Mouse (Mus musculus) Muller cell, postnatal 12 days (primary cell): Measurements from ENCODE around the gene Kcnma1.

Source experiments
- DNase-seq: peaks from one replicate; pipeline ENCODE4 v3.0.0-alpha.2; 2015; ENCODE audit errors: inconsistent ontology term

The Kcnma1 gene

DNA sequence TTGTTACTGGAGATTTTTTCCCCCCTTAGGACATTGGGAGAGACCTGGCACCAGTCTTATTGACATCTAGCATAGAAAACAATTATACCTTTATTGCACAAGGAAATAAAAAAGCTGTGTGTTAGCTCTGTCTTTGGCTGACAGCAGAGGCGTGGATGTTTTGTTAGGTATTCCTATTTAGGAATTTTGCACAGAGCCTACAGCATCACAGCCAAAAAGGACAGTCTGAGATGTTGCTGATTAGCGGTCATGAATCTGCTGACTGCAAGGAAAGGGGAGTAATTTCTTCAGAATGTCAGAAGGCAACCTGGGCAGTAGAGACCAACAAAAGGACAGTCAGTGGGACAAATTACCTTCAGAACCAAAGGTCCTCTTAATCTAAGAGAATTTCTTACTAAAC lies 412.2 kb downstream of the Kcnma1 start:
- DNase-seq = no peak

DNA sequence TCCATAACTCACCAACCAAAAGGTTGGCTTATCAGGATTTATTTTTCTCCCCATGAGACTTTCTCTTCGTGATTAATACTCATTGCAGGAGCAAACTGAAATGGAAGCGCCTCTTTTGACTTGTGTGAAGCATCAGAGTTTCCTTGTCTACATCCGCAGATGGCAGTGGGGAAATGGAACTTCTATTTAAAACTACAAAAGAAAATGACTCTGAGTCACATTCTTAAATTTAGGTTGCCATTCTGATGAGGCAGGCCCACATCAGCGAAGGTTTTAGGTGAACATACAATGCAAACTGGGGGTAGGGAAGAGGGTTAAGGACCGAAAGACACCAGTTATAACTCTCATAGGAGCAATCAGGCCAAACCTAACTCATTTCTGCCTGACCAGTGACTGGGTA lies 419.7 kb downstream of the Kcnma1 start:
- DNase-seq = no peak

DNA sequence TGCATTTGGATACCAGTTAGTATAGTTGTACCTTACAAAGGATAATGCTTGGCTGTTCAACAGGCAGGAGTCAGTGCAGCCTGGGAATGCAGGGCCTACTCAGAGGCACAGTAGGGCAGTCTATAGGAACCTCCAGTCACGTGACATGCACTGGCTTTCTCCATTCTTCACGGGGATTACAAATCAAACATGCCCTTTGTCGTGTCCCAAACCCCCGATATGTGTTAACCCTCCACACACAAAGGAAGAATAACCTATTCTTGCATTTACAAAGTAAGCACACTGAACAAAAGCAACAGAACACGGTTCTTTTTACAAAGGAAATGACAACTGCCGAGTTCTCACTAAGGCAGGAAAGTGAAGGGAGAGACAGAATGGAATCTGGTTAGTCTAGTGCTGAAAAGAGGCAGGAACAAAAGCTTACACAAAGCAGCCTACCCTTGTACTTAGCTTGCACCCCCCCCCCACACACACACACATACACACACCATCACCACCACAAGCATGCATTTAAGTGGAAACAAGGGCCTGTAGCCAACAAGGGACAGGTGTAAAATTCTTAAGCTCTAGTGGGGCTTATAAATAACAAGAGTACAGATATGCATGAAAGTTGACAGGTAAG lies 421.4 kb downstream of the Kcnma1 start:
- DNase-seq = no peak

DNA sequence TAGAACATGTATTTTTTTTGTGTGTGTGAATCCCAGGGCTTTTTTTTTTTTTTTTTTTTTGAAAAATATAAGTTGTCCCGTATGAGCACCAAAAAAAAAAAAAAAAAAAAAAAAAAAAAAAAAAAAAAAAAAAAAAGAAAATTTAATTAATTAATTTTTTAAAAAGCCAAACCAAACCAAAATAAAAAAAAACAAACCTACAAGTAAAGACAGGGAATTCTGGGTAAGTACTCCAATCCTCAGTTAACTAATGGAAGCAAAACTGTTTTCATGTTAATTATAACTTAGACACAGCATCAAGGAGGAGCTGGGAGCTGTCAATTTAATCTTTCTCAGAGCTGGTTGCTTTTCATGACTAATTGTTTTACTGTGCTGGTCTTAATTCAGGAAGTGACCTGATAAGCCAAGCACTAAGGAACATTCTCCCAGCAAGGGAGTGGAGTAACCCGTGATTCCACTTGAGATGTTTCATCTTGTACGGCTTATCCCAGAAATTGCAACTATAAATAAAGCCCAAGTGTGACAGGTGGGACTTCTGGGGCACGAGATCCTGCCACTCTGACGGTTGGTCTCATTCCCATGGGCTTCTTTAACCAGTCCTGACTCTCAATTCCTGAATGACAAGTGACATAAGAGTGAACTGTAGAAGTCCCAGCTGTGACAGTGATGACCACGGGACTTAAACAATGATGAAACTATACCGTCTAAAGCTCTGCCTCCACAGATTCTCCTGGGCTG lies 424.4 kb downstream of the Kcnma1 start:
- DNase-seq = no peak

DNA sequence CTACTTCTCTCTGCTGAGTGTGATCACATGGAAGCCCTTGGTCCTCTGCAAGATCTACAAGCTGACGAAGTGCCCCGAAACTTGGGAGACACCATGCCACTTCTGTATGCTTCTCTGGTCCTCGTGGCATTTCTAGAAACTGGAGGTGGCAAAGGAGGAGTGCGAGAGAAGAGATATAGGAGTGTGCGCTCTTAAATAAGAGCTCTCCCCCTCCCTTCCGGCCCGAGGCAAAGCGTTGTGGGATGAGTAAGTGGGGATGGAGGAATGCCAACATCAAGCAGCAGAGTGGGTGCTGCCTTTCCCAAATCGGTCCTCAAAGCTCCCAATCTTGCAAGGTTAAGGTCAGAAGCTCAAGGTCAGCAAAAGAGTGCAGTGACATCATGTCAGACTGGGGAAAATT lies 426.8 kb downstream of the Kcnma1 start:
- no peak for DNase-seq

DNA sequence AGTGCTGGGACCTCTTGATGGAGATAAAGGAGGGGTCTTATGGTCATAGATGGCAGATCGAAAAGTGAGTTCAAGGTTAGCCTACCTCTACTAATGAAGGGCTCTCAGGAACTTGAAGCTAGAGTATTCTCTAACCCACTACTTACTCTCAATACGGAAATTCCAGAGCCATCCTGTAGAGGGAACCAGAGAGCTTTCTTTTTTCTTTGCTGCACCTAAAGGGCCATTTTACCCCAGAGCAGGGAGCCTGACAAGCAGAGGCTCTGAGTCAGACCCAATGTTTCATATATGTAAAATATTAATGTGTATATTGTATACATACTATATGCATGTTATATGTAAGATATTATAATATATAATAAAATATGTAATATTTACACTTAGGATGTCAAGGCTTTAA lies 431.1 kb downstream of the Kcnma1 start:
- DNase-seq = peak; percentile 37

DNA sequence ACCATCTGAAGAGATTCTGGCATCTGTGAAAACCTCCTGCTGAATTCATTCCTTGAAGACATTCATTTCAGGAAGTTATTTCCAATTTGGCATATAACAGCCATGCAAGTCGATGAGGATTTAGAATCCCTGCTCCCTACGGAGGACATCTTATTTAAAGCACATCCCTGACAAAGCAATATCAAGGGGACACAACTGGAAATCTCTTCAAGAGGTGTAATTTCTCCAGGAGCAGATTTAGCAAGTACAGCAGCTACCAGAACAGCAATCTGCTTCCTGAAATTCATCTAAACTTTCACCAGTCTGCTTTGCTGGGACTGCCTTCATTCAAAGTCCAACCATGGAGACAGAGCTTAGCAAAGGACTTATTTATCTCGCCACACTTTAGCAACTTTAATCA lies 433.0 kb downstream of the Kcnma1 start:
- no peak for DNase-seq

DNA sequence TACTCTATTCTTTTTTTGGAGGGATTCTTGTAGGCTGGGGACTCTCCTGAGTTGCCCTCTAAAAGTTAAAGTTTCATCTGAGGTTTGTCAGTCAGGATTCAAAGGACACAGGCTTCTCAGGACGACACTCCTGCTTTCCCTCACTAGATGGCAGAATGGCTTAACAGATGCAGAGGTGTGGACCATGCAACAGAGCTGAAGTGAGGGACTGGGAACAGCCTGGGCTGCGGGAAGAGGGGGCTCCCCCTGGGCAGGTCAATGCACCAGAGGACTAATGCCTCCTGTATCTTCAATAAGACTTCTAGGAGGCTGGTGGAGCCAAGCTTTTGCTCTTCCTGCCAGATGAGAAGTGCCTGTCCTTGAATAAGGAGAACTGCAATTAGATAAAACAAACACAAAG lies 438.3 kb downstream of the Kcnma1 start:
- DNase-seq = peak; percentile 35

DNA sequence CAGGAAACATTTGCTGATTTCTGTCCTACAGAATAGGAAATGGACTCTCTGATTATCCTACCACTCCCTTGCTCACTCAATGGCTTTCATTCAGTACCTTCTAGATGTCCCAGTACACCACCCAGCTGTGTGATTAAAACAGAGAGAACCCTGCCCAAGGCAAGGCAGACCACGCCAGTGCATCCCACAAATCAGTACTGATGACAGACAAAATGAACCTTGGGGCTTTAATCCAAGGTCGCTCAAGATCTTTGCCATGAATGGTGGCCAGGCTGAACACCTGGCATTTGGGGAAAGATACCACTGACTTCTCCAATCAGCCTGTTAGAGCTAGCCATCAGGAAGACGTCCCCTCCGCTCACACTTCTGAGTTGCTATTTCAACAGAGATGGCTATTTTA lies 440.2 kb downstream of the Kcnma1 start:
- no peak for DNase-seq

DNA sequence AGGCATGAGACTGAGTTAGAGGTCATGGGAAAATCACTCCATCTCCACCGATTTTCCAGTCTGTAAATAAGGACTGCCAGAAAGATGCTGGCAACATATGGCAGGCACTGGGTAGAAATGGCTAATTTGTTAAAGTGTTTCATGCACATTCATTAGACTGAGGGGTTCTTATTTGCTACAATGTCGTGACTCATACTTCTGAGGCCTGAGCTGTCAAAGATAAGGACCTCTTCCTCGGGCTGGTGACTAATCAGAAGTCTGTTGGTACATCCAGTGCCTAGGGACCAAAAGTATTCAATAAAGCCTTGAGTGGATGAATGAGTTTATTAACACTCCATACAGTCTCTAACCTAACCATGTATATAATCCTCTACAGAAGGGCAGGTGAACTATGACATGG lies 440.9 kb downstream of the Kcnma1 start:
- peak; percentile 30 for DNase-seq

DNA sequence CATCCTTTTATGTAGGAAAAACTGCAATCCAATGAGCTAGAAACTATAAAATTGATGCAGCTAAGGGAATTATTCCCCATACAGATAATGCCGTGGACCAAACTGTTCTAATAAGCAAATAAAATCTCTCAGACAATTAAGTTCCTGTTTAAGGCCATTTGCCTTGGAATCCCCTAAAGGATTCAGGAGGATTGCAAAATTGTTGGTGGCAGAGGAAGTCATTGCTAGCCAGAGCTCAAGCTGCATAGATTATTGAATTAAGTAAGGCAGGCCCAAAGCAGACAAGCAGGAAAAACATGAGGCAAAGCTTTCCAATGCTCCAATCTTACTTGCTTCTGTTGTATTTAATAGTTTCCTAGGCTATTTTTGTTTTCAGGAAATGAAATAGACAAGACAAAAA lies 441.5 kb downstream of the Kcnma1 start:
- no peak for DNase-seq

DNA sequence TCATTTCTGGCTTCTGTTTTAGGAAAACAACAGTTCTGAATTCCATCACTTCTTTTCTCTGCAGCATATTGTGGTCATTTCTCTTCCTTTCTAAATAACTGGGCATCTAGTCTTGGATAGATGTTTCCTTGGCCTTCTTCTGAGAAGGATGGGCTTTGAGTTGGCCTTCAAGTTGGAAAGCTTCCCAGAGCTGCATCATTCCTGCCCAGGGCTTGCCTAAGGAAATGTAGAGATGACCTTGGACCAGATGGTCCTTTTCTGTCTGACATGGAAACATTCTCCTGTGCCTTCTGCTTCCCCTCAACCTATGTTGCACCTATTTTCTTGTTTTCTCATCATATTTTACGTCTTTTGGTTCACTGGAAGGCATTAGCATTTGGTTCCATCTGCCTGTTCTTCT lies 444.0 kb downstream of the Kcnma1 start:
- DNase-seq = no peak

DNA sequence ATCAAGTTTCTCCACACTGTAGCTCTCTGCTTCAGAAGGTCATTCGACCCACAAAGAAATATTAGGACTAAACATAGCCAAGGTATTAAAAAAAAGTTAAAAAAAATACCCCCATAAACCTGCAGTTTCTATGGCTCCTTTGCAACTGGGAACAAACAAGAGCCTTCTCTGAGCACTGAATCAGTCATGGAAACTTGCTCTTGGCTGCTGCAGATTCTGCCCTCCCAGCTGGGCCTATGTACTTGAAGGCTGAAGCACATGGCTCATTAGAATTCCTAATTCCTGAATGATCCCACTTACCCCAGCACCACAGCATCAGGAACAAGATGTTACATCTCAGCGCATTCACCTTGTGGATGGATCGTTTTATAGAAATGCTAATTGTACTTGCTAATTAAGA lies 448.4 kb downstream of the Kcnma1 start:
- no peak for DNase-seq

DNA sequence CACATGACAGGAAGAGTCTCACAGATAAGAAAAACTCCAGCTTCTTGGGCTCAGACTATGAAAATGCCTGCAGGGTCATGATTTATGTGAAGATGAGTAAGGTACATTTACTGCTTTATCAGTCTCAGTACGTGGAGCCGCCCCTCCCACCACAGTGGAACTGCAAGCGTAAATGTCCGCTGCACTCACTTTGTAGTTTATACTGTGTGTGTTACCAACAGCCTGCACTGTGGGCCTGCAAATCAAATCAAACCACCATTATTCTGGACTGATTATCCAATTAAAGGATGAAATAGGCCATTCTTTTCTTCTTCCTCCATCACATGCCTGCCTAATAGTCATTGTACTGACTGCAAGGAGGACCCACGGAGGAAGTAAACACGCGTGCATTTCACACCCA lies 449.8 kb downstream of the Kcnma1 start:
- DNase-seq = no peak

DNA sequence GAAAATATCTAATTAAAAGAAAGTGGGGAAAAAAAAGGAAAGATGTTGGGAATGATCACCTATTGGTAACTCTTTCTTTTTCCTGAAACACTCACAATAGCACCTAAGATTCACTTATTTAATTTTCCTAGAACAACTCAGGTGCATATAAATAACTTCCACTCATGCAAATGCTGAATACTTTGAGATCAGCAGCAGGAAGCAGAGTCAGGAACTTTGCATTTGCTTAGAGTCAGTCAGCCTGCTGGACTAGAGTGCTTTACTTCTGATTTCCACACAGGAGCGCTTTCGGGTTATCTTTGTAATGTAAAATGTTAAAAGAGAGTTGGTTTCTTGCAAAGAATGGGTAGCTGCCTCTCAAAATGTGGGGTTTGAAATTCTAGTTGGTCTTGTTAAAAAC lies 451.1 kb downstream of the Kcnma1 start:
- DNase-seq = no peak

DNA sequence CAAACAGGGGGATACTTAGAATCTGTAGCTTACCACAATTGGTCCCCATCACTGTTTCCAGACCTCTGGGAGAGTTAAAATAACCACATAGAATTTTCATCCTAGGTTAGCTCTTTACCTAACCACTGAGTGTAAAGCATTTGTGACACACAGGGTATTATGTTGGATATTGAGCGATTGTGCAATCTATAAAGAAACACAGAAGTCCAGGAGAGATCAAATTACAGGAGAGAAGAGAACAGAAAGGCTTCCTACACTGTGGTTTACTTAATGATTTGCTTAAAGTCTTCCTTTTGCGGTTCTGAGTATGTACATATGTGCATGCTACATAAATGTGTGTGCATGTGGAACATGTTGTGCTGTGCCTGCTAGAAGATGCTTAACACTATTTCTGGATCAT lies 458.6 kb downstream of the Kcnma1 start:
- no peak for DNase-seq

DNA sequence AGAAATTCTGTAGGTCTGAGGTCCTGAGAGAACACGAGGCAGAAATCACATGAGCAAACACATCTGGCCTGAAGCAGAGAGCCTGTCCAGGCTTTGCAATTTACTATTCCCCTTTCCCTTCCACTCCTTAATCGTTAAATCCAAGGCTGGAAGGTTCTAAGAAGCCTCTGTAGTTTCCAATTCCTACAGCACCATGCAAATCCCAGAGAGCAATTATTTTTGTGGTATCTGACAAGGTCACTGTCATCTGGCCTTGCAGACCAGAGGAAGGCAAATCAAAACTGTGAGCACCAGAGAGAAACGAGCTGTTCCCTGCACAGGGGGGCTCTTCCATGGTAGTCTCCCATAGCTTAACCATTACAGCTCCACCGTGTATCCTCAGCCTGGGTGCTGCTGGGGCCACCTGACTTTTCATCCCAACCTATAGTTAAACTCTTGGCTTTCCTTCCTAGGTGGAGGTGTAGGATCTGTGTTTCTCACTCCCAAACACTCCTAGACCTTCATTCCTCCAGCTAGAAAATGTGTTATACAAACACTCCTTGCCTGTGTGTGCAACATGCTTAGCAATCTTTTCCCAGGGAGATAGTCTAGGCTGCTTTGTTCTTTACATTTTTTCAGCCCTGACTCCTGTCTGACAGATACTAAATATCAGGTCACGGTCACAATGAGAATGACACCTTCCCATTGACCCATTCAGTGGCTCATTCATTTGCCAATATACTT lies 461.9 kb downstream of the Kcnma1 start:
- DNase-seq = no peak

DNA sequence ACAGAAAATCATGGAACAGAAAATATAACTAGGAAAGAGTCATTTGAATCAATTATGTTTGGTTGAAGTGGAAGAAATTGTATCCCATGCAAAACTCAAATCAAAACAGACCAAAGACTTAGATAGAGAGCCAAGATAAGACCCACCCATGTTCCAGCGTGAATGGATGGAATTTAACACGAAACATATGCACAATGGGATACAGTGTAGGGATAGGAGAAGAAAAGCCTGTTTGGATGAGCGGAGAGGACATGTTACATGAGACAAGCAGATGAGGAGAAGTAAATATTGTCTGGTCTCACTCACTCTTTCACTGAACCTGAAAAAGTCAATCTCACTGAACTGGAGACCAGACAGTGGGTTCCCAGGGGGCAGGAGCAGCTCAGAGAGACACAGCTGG lies 463.8 kb downstream of the Kcnma1 start:
- DNase-seq = no peak

DNA sequence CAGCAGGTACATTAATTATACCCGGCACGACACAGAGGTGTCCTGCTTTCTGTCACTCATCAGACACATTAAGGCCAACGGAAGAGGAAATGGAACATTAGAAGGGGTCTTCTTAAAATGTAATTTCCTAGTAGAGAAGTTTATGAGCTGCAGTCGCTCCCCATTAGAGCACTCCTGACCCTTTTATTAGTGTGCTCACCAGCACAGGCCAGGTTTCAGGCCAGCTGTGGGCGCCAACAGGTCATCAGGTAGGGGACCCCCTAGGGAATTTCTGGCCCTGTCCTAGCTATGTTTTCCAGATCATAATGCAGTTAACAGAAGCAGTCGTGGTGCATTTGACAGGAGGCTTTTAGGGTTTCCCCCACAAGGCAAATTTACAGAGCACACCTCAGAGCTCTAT lies 472.2 kb downstream of the Kcnma1 start:
- no peak for DNase-seq

DNA sequence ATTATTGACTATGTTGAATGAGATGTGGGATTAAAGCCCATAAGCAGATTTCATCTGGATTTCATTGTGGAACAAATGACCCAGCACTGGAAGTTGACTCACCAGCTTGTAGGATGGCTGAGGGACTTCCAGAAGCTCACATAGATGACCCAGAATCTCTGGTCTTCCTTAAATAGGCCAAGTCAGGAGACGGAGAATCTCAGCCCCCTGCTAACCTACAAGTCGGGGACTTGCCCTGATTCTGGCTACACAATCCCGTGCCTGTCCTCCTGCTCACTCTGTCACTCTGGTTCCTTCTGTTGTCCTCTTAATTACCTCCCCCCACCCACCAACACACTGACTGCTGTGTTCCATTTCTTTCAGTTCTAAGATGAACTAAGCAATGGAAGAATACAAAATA lies 474.7 kb downstream of the Kcnma1 start:
- DNase-seq = no peak

DNA sequence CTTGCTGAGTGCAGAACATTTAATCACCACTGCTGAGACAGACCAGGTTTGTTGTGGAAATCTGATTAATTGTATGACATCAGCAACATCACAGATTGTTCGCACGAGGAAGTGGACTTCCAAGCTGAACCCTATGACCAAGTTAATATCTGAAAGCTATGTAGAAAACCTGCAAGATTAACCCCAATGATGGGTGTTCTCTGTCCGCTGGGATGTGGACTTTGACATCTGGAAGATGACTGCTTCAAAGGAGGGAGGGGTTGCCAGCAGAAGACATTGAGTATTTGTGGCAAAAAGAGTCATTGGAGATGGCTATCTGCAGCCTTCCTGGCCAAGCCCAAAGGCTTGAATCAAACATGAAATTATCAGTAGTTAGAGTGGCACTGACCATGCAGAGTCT lies 480.9 kb downstream of the Kcnma1 start:
- no peak for DNase-seq

DNA sequence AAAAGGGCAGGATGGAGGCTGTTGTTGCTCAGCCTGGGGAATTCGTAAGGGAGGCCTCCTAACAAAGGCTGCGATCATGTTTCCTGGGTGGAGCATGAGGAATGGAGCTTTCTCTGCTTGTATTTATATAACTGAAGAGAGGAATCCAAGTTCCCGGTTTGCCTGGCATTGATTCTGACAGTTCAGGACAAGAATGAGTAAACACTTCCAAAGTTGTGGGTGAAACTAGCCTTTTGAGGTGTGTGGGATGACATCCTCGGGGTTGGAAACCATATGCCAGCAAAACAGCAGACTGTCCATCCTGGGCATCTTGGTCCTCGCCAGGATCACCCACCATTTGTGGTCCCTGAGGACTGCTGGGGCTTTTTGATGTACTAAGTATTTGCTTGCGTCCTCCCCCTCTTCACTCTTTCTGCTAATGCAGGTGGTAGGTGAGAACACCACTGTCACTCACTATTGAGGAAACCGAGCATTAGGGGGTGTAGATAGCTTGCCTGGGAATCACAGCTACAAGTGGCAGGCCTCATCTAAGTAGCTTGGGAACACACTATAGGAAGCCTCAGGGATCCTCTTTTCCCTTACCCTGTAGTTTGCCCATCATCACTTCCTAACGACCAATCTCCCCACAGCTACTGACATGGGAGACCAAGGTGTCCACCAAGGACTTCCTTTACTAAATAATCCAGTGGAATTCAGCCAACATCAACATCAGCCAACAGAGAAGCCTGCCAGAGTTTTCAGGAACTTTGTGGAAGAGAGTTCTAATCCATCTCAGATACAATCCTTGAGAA lies 482.4 kb downstream of the Kcnma1 start:
- DNase-seq = no peak
